8 mouse cellular contexts compared by ENCODE assay signal in the genomic region with DNA sequence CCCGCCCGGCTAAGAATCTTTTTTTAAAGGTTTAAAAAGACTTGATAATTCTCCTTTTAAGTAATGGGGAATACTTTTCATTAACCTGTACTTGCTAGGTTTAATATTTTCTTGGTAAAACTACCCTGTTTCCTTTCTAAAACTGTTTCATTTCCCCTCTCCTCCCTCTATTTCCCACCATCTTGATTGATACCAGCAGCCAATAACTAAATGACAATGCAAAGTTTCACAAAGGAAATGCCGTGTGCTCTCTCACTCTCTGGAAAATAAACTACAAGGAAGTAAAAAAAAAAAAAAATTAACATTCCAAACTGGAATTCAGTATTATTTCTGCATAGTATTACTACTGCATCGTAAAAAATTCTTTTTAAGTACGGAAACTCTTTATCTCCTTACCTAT. TPM values are rescaled to one million over a fixed set of nuclear protein-coding genes. Genes with fewer than 3 reads are reported as not detected.
DNase-seq lines count a peak whose midpoint lies in the region; ATAC-seq lines count a peak whose summit lies in the region.

No protein-coding gene starts in this region.

- H3K27ac ChIP-seq in forebrain, embryonic 14.5 days (ENCODE audit: low read depth, low read length), result no peak overlapping the region
- H3K27ac ChIP-seq in liver, embryonic 12.5 days, result no peak overlapping the region

- WGBS in forebrain, embryonic 14.5 days, result 30% methylated on average over 2 of the region's 5 CpGs
- 41% methylated on average over 5 of the region's 5 CpGs for WGBS in liver, embryonic 12.5 days (ENCODE audit: insufficient replicate concordance)

- H3K27me3 ChIP-seq in erythroblast, embryonic 14.5 days (ENCODE audit: control insufficient read depth), result no peaks in the 10 kb centered on the region
- no peaks in the 10 kb centered on the region for H3K27me3 ChIP-seq in forebrain, embryonic 14.5 days (replicated peaks; ENCODE audit: control insufficient read depth, insufficient read depth, low read length)
- no peaks in the 10 kb centered on the region for H3K27me3 ChIP-seq in liver, embryonic 12.5 days (replicated peaks)

- no peak for ATAC-seq in erythroblast, adult 5-6 weeks (replicated peaks; ENCODE audit: low FRiP score, poor library complexity, severe bottlenecking)
- no peak for ATAC-seq in forebrain, embryonic 14.5 days
- ATAC-seq in liver, embryonic 12.5 days, result no peak

- peak overlapping the region; percentile 44 for H3K4me2 ChIP-seq in forebrain, embryonic 14.5 days (ENCODE audit: low read length)
- peak overlapping the region; percentile 49 for H3K4me2 ChIP-seq in liver, embryonic 12.5 days

- no peaks in the 10 kb centered on the region for H3K4me1 ChIP-seq in erythroblast, embryonic 14.5 days (ENCODE audit: control insufficient read depth)
- H3K4me1 ChIP-seq in forebrain, embryonic 14.5 days (ENCODE audit: control insufficient read depth, insufficient read depth, low read length), result no peaks in the 10 kb centered on the region
- no peaks in the 10 kb centered on the region for H3K4me1 ChIP-seq in liver, embryonic 12.5 days

- DNase-seq in CD4-positive helper T cell, adult 2 months (ENCODE audit: low read depth, low spot score), result peak; percentile 15
- no peak for DNase-seq in forebrain, embryonic 14.5 days (ENCODE audit: low spot score)
- DNase-seq in left cerebral cortex, adult 11 months (ENCODE audit: low spot score), result no peak
- no peak for DNase-seq in gastrocnemius, adult 18-20 months (ENCODE audit: low spot score)
- no peak for DNase-seq in spleen, adult 18-20 months

- H3K9ac ChIP-seq in forebrain, embryonic 14.5 days (ENCODE audit: low read length), result no peak overlapping the region
- no peak overlapping the region; the same call in 1 of the 2 replicates for H3K9ac ChIP-seq in liver, embryonic 12.5 days

- H3K36me3 ChIP-seq in erythroblast, embryonic 14.5 days (ENCODE audit: control insufficient read depth), result no peaks in the 10 kb centered on the region
- no peaks in the 10 kb centered on the region for H3K36me3 ChIP-seq in forebrain, embryonic 14.5 days (ENCODE audit: control insufficient read depth, insufficient read depth, low read length)
- H3K36me3 ChIP-seq in liver, embryonic 12.5 days, result no peaks in the 10 kb centered on the region

- peak overlapping the region; percentile 72 for H3K4me3 ChIP-seq in erythroblast, embryonic 14.5 days (replicated peaks)
- peak overlapping the region; percentile 36 for H3K4me3 ChIP-seq in forebrain, embryonic 14.5 days (ENCODE audit: low read depth, low read length)
- peak overlapping the region; percentile 60 for H3K4me3 ChIP-seq in liver, embryonic 12.5 days

- no peaks in the 10 kb centered on the region for H3K9me3 ChIP-seq in erythroblast, embryonic 14.5 days (ENCODE audit: control insufficient read depth, low read length)
- H3K9me3 ChIP-seq in forebrain, embryonic 14.5 days (replicated peaks; ENCODE audit: control insufficient read depth, low read length), result no peaks in the 10 kb centered on the region
- no peaks in the 10 kb centered on the region for H3K9me3 ChIP-seq in liver, embryonic 12.5 days (replicated peaks)

RNA-seq across cellular contexts. Expression of gene Uty, which starts 1.1 kb away (rescaled TPM):
- 0.01 and 0.02 TPM in 2 replicates for polyA plus RNA-seq in erythroblast, embryonic 14.5 days (2012)
- total RNA-seq in erythroblast, adult 5-6 weeks (2015; ENCODE audit: low replicate concordance), result 17.3 and 22.4 TPM in 2 replicates
- 36.8 and 37.0 TPM in 2 replicates for total RNA-seq in erythroblast, adult 5-6 weeks (2017; ENCODE audit: low replicate concordance)
- 15.4 and 17.6 TPM in 2 replicates for polyA plus RNA-seq in forebrain, embryonic 14.5 days (2014; fragmentation: Nextera tagmentation; extraction: Ambion mirVana)
- 6.9 and 8.4 TPM in 2 replicates for polyA plus RNA-seq in liver, embryonic 12.5 days (2016; fragmentation: Nextera tagmentation; extraction: Ambion mirVana)
- 10 to 100 TPM in 1 of 2 experiments, not detected in 1; 13.2 TPM for total RNA-seq in gastrocnemius, adult 18-20 months (2021)

RNA-seq across cellular contexts. Expression of gene Ddx3y, which starts 42.0 kb away (rescaled TPM):
- 0.09 TPM in 2 replicates for polyA plus RNA-seq in erythroblast, embryonic 14.5 days (2012)
- total RNA-seq in erythroblast, adult 5-6 weeks (2015; ENCODE audit: low replicate concordance), result 40.1 and 52.5 TPM in 2 replicates
- total RNA-seq in erythroblast, adult 5-6 weeks (2017; ENCODE audit: low replicate concordance), result 59.7 and 73.0 TPM in 2 replicates
- 22.5 and 26.0 TPM in 2 replicates for polyA plus RNA-seq in forebrain, embryonic 14.5 days (2014; fragmentation: Nextera tagmentation; extraction: Ambion mirVana)
- polyA plus RNA-seq in liver, embryonic 12.5 days (2016; fragmentation: Nextera tagmentation; extraction: Ambion mirVana), result 12.2 and 15.4 TPM in 2 replicates
- 10 to 100 TPM in 1 of 2 experiments, not detected in 1; 68.0 TPM for total RNA-seq in gastrocnemius, adult 18-20 months (2021)
